Mouse (Mus musculus): ENCODE results near the gene Napsa. TPM values are rescaled to one million over a fixed set of nuclear protein-coding genes. Genes with fewer than 3 reads are reported as not detected.

The Napsa gene
- polyA plus RNA-seq, 1 experiment: 256 TPM

GRCm38 (mm10) chr7:44593051-44593450 lies 20.9 kb downstream of the Napsa start:
- Histone ChIP-seq H3K27ac (ENCODE audit: insufficient read depth, low read length) (no peak overlapping the region), H3K4me3 (ENCODE audit: extremely low read depth, insufficient read depth, insufficient read length) (no peak overlapping the region), H3K36me3 (ENCODE audit: control insufficient read depth, insufficient read depth, low read length) (no peaks in the 10 kb centered on the region), H3K4me1 (ENCODE audit: control insufficient read depth, insufficient read depth, insufficient read length) (peaks cover 20% of the 10 kb centered on the region), H3K27me3 (ENCODE audit: control insufficient read depth, insufficient read depth, low read length) (peaks cover 14% of the 10 kb centered on the region)
- no peak for DNase-seq (ENCODE audit: low read depth in 1 of 2, low spot score in 2 of 2)
- WGBS: 9% methylated on average over 15 of the region's 15 CpGs
- TF ChIP-seq POLR2A (IDR thresholded peaks at IDR 0.05; ENCODE audit: low read depth, low read length) (no peak), CTCF (IDR thresholded peaks at IDR 0.05; ENCODE audit: extremely low read depth, insufficient read depth, insufficient read length, insufficient replicate concordance) (no peak)

GRCm38 (mm10) chr7:44593775-44594174 lies 21.6 kb downstream of the Napsa start:
- H3K27ac ChIP-seq (ENCODE audit: insufficient read depth, low read length): no peak overlapping the region
- whole genome bisulfite sequencing: 3% methylated on average over 22 of the region's 22 CpGs

GRCm38 (mm10) chr7:44594291-44594690 lies 22.1 kb downstream of the Napsa start:
- 77% methylated on average over 6 of the region's 6 CpGs for WGBS
- Histone ChIP-seq H3K4me3 (ENCODE audit: extremely low read depth, insufficient read depth, insufficient read length) (no peak overlapping the region), H3K4me1 (ENCODE audit: control insufficient read depth, insufficient read depth, insufficient read length) (peaks cover 11% of the 10 kb centered on the region), H3K27ac (ENCODE audit: insufficient read depth, low read length) (no peak overlapping the region), H3K27me3 (ENCODE audit: control insufficient read depth, insufficient read depth, low read length) (peaks cover 13% of the 10 kb centered on the region), H3K36me3 (ENCODE audit: control insufficient read depth, insufficient read depth, low read length) (no peaks in the 10 kb centered on the region)
- no peak for DNase-seq (ENCODE audit: low read depth in 1 of 2, low spot score in 2 of 2)
- TF ChIP-seq CTCF (IDR thresholded peaks at IDR 0.05; ENCODE audit: extremely low read depth, insufficient read depth, insufficient read length, insufficient replicate concordance) (no peak), POLR2A (IDR thresholded peaks at IDR 0.05; ENCODE audit: low read depth, low read length) (no peak)

More at GRCm38 (mm10) chr7:44593775-44594174, 21.6 kb downstream of the Napsa start:
- no peak overlapping the region for H3K4me3 ChIP-seq (ENCODE audit: extremely low read depth, insufficient read depth, insufficient read length)
- peaks cover 14% of the 10 kb centered on the region for H3K27me3 ChIP-seq (ENCODE audit: control insufficient read depth, insufficient read depth, low read length)
- DNase-seq (ENCODE audit: low read depth in 1 of 2, low spot score in 2 of 2): peak in 1 of 2 experiments; percentile 64
- H3K4me1 ChIP-seq (ENCODE audit: control insufficient read depth, insufficient read depth, insufficient read length): peaks cover 13% of the 10 kb centered on the region
- H3K36me3 ChIP-seq (ENCODE audit: control insufficient read depth, insufficient read depth, low read length): no peaks in the 10 kb centered on the region
- TF ChIP-seq POLR2A (IDR thresholded peaks at IDR 0.05; ENCODE audit: low read depth, low read length) (no peak), CTCF (IDR thresholded peaks at IDR 0.05; ENCODE audit: extremely low read depth, insufficient read depth, insufficient read length, insufficient replicate concordance) (no peak)

- peaks cover 14% of the 10 kb centered on the region for H3K27me3 ChIP-seq (ENCODE audit: control insufficient read depth, insufficient read depth, low read length)
- TF ChIP-seq CTCF (IDR thresholded peaks at IDR 0.05; ENCODE audit: extremely low read depth, insufficient read depth, insufficient read length, insufficient replicate concordance) (no peak), POLR2A (IDR thresholded peaks at IDR 0.05; ENCODE audit: low read depth, low read length) (no peak)
- no peak overlapping the region for H3K27ac ChIP-seq (ENCODE audit: insufficient read depth, low read length)
- 93% methylated on average over 20 of the region's 20 CpGs for WGBS
- H3K36me3 ChIP-seq (ENCODE audit: control insufficient read depth, insufficient read depth, low read length): no peaks in the 10 kb centered on the region
- no peak overlapping the region for H3K4me3 ChIP-seq (ENCODE audit: extremely low read depth, insufficient read depth, insufficient read length)
- H3K4me1 ChIP-seq (ENCODE audit: control insufficient read depth, insufficient read depth, insufficient read length): peaks cover 8% of the 10 kb centered on the region
- no peak for DNase-seq (ENCODE audit: low read depth in 1 of 2, low spot score in 2 of 2)
These were observed 23.0 kb downstream of the Napsa start for GRCm38 (mm10) chr7:44595131-44595561.

- no peak overlapping the region for H3K4me3 ChIP-seq (ENCODE audit: extremely low read depth, insufficient read depth, insufficient read length)
- H3K27ac ChIP-seq (ENCODE audit: insufficient read depth, low read length): no peak overlapping the region
- H3K36me3 ChIP-seq (ENCODE audit: control insufficient read depth, insufficient read depth, low read length): no peaks in the 10 kb centered on the region
- TF ChIP-seq CTCF (IDR thresholded peaks at IDR 0.05; ENCODE audit: extremely low read depth, insufficient read depth, insufficient read length, insufficient replicate concordance): no peak
- TF ChIP-seq POLR2A (IDR thresholded peaks at IDR 0.05; ENCODE audit: low read depth, low read length): no peak
- H3K27me3 ChIP-seq (ENCODE audit: control insufficient read depth, insufficient read depth, low read length): peaks cover 13% of the 10 kb centered on the region
- H3K4me1 ChIP-seq (ENCODE audit: control insufficient read depth, insufficient read depth, insufficient read length): peaks cover 8% of the 10 kb centered on the region
- 93% methylated on average over 6 of the region's 6 CpGs for WGBS
- no peak for DNase-seq (ENCODE audit: low read depth in 1 of 2, low spot score in 2 of 2)
These were observed 23.9 kb downstream of the Napsa start for GRCm38 (mm10) chr7:44596051-44596450.

GRCm38 (mm10) chr7:44596996-44597538 lies 24.9 kb downstream of the Napsa start:
- Histone ChIP-seq H3K27ac (ENCODE audit: insufficient read depth, low read length) (no peak overlapping the region), H3K4me3 (ENCODE audit: extremely low read depth, insufficient read depth, insufficient read length) (no peak overlapping the region), H3K4me1 (ENCODE audit: control insufficient read depth, insufficient read depth, insufficient read length) (peaks cover under 1% of the 10 kb centered on the region; the same call in 1 of the 2 replicates), H3K36me3 (ENCODE audit: control insufficient read depth, insufficient read depth, low read length) (no peaks in the 10 kb centered on the region), H3K27me3 (ENCODE audit: control insufficient read depth, insufficient read depth, low read length) (peaks cover 16% of the 10 kb centered on the region)
- TF ChIP-seq POLR2A (IDR thresholded peaks at IDR 0.05; ENCODE audit: low read depth, low read length) (no peak), CTCF (IDR thresholded peaks at IDR 0.05; ENCODE audit: extremely low read depth, insufficient read depth, insufficient read length, insufficient replicate concordance) (no peak)
- WGBS: 64% methylated on average over 5 of the region's 5 CpGs
- no peak for DNase-seq (ENCODE audit: low read depth in 1 of 2, low spot score in 2 of 2)

GRCm38 (mm10) chr7:44597666-44598065 lies 25.5 kb downstream of the Napsa start:
- H3K4me3 ChIP-seq (ENCODE audit: extremely low read depth, insufficient read depth, insufficient read length): no peak overlapping the region
- 87% methylated on average over 4 of the region's 4 CpGs for whole genome bisulfite sequencing
- no peak for DNase-seq (ENCODE audit: low read depth in 1 of 2, low spot score in 2 of 2)
- no peaks in the 10 kb centered on the region for H3K36me3 ChIP-seq (ENCODE audit: control insufficient read depth, insufficient read depth, low read length)
- H3K27ac ChIP-seq (ENCODE audit: insufficient read depth, low read length): no peak overlapping the region
- TF ChIP-seq POLR2A (IDR thresholded peaks at IDR 0.05; ENCODE audit: low read depth, low read length) (no peak), CTCF (IDR thresholded peaks at IDR 0.05; ENCODE audit: extremely low read depth, insufficient read depth, insufficient read length, insufficient replicate concordance) (no peak)
- peaks cover 18% of the 10 kb centered on the region for H3K27me3 ChIP-seq (ENCODE audit: control insufficient read depth, insufficient read depth, low read length)
- no peaks in the 10 kb centered on the region for H3K4me1 ChIP-seq (ENCODE audit: control insufficient read depth, insufficient read depth, insufficient read length)
